Mouse (Mus musculus): ENCODE measurements around the gene Hist3h2a.

The Hist3h2a gene

GRCm38 (mm10) chr11:58968551-58968950, 14.1 kb downstream of the Hist3h2a start:
- DNase-seq (ENCODE audit: low spot score in 2 of 2), result no peak

- no peak for DNase-seq (ENCODE audit: low spot score in 2 of 2)
Observed at GRCm38 (mm10) chr11:58969027-58969426, 14.5 kb downstream of the Hist3h2a start.

DNA sequence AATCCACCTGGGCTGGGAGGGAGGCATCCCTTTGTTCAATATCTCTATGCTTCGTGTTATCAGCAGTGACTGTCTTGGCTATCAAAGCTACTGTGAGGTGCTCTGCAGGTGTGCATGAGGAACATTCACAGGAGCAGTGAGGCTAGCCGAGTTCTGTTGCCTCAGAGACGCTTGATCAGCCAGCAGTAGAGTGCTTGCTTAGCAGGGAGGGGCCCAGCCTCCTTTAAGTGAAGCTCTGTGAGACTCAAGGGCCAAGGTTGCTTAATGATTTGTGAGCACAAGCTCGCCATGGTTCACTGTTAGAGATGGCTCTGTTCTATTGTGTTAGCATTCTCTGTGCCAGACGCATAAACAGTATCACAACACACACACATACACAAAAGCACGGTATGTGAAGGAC, 15.2 kb downstream of the Hist3h2a start:
- DNase-seq (ENCODE audit: low spot score in 2 of 2), result no peak

DNA sequence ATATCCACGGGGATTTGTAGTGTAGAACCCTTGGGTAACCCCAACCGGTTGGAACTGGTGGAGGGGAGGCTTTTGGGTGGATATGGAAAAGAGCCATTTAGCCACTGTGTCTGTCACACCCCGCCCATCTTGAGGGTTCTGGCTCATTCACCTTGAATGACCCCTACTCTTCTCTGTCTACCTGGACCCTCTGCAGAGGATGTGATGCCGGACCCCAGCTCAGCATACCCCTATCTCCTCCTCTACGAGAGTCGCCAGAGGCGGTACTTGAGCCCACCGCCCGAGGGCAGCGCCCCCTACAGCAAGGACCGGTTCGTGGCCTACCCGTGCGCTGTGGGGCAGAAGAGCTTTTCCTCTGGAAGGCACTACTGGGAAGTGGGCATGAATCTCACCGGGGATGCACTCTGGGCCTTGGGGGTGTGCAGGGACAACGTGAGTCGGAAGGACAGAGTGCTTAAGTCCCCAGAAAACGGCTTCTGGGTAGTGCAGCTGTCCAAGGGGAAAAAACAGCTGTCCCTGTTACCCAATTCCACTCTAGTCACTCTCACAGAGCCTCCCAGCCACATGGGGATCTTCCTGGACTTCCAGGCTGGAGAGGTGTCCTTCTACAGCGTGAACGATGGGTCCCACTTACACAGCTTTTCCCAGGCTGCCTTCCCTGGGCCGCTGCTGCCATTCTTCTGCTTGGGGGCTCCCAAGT, 16.5 kb downstream of the Hist3h2a start:
- DNase-seq (ENCODE audit: low spot score in 2 of 2), result no peak

DNA sequence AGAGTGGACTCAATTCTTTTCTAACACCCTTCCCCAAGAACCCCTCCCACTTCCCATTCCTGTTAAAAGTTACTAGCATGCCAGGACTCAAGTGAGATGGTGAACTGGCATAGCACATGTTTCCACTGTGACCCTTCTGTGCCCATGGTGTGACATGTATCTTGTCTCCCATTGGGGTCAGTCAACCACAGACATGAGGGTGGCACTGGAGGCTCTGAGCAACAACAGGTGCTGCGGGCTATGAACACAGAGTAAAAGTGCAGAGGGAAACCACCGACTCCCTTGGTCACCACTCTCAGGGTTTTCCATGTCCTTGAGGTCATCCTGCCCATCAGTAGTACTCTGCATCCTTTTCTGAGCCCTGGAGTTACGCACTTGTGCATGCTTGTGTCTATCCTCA, 17.3 kb downstream of the Hist3h2a start:
- DNase-seq (ENCODE audit: low spot score in 2 of 2), result no peak

GRCm38 (mm10) chr11:58974414-58974813, 19.9 kb downstream of the Hist3h2a start:
- DNase-seq (ENCODE audit: low spot score in 2 of 2), result no peak

DNA sequence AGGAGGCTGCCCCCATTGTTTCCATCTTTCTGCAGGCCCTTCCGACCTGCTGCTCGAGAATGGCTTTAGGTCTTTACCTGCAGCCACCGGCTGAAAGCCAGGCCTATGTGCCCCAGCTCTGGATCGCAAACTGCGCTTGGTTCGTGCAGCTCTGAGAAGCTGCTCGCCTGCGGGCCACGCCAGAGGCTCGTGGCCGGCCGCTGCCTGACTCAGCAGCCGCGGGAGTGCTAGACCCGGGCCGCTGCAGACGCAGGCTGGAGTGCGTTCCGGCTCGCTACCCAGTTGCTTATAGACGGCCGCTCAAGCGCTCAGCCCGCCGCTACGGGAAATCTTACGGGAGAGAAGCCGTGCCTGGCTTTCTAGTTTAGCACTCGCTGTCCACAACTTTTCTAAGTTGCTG, 22.7 kb downstream of the Hist3h2a start:
- DNase-seq (ENCODE audit: low spot score in 2 of 2), result peak; percentile 35 to 36

- DNase-seq (ENCODE audit: low spot score in 2 of 2), result no peak
Observed at GRCm38 (mm10) chr11:58977607-58978026, 23.1 kb downstream of the Hist3h2a start.

DNA sequence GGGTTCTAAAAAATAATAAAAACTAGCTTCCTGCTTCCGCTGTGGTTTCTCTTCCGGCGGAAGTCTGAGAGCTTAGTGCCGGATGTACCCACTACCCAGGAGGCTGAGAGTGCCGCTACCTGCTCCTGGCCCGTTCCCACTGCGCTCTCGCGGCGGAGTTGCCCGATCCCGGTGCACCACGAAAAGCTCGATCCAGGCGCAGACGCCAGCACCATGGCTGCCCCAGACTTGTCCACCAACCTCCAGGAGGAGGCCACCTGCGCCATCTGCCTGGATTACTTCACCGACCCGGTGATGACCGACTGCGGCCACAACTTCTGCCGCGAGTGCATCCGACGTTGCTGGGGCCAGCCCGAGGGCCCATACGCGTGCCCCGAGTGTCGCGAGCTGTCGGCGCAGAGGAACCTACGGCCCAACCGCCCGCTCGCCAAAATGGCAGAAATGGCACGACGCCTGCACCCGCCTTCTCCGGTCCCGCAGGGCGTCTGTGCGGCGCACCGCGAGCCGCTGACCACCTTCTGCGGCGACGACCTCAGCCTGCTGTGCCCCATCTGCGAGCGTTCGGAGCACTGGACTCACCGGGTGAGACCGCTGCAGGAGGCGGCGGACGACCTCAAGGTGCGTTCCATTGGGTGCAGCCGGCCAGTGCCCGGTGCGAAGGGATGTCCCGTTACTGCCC, 23.7 kb downstream of the Hist3h2a start, which contains the start of gene Trim11:
Trim11 (plus strand) TSS at position 67 of the 679 bp plus-strand sequence.
- peak; percentile 60 to 65 for DNase-seq (ENCODE audit: low spot score in 2 of 2)

DNA sequence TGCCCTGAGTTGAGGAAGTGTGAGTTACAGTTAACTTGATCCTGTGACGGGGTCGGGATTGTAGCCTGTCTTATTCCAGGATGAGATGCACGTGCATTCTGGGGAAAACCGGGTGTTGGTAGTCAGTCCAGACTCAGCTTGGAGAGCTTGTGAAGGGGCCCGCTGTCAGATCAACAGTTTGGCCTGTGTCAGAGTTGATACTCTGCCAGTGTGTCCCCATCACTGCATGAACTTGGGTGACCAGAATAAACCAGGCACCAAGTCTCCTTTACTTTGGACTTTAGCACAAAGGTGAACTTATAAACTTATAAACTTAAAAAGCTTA, 24.2 kb downstream of the Hist3h2a start:
- no peak for DNase-seq (ENCODE audit: low spot score in 2 of 2)

GRCm38 (mm10) chr11:58979183-58979582, 24.7 kb downstream of the Hist3h2a start:
- DNase-seq (ENCODE audit: low spot score in 2 of 2), result no peak

DNA sequence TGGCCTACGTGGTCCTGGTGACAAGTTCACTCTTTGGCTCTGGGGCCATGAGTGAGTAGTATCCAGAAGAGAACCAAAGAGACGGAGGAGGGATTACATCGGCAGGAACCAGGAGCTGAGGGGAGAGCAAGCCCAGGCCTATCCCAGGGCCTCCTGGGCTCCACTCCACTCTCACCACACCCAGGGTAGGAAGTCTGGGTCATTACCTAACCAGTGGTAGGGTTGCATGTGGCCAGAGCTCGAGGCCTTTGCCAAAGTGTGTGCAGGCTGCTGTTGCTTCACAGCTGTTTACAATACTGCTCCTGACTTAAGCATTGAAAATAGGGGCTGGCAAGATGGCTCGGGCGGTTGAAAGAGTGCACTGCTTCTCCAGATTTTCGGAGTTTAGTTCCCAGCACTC, 25.2 kb downstream of the Hist3h2a start:
- DNase-seq (ENCODE audit: low spot score in 2 of 2), result no peak

- DNase-seq (ENCODE audit: low spot score in 2 of 2), result no peak
Observed at GRCm38 (mm10) chr11:58980381-58980990, 26.0 kb downstream of the Hist3h2a start.

DNA sequence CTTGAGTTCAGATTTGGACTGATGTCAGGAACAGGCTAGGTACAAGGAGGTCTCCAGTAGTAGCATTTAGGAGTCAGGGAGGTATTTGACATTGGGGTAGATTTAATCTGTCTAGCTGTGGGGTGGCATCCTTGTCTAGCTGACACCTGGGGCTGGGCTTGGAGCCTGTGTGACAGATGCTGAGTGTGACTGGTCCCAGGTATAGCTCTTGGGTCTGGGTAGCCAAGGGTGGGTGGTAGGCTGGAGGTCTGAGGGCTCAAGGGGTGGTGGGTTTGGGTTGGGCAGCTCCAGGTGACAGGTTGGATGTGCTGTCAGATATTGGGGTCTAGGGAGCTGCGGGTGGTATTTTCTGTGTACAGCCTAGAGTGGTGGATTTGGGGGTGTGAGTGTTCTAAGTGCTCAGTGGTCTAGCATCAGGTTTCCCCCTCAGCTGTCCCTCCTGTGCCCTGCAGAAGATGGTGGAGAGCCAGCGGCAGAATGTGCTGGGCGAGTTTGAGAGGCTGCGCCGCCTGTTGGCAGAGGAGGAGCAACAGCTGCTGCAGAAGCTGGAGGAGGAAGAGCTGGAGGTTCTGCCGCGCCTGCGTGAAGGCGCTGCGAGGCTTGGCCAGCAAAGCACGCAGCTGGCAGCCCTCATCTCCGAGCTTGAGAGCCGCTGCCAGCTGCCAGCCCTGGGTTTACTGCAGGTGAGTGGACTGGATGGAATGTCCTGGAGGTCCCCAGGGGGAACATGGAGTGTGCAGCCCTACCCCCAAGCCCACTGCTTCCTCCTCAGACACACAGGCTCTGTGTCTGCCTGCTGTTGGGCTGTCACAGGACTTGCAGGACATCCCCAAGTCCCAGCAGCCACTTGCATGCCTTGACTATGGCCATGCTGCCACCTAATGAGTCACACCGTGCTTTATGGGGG, 27.3 kb downstream of the Hist3h2a start:
- peak; percentile 46 to 83 for DNase-seq (ENCODE audit: low spot score in 2 of 2)

GRCm38 (mm10) chr11:58982471-58983097, 28.1 kb downstream of the Hist3h2a start:
- DNase-seq (ENCODE audit: low spot score in 2 of 2), result peak in 1 of 2 experiments; percentile 83

GRCm38 (mm10) chr11:58983691-58984341, 29.3 kb downstream of the Hist3h2a start:
- DNase-seq (ENCODE audit: low spot score in 2 of 2), result no peak

DNA sequence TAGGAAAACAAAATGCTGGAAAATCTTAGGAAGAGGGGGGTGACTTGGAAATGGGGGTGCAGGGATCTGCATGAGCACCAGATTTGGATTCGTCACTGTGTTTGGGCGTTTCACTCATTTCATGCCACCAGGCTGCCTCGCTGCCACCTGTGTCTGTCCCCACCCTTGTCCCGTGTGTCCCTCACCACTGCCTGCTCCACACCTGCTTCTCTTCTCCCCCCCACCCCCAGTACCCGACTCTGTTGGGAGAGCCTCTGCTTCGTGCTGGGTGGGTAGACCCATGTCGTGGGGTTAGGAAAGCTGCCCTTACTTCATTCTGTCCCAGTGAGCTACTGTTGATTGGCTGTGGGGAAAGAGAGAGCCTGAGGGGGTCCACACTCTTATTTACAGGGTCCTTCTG, 30.2 kb downstream of the Hist3h2a start:
- no peak for DNase-seq (ENCODE audit: low spot score in 2 of 2)

DNA sequence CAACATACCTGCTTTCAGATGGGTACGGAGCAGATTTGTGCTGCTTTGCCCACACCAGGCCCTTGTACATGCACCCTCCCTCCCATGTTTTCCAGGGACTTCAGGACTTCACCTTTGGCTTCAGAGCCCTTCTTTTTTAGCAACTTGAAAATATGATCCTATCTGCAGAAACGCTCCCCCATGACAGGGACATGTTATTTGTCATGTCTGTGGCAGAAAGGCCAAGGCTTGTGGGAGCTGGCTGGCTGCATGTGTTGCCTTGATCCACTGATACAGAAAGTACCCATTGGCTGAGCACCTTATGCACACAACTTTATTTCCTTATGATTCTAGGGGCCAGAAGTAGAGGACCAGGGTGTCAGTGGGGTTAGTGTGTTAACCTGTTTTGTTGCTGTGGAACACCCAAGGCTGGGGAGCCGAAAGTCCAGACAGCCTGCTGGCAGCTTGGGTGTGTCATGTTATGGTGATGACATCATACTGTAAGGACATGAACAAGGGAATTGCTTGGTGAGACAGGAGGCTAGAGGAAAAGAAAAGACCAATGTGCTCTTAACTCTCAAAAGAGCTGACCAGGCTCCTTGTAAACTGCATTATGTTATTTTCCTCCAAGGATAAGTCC, 30.9 kb downstream of the Hist3h2a start:
- no peak for DNase-seq (ENCODE audit: low spot score in 2 of 2)

- DNase-seq (ENCODE audit: low spot score in 2 of 2), result no peak
Observed at GRCm38 (mm10) chr11:58989166-58989565, 34.7 kb downstream of the Hist3h2a start.

GRCm38 (mm10) chr11:58990141-58990540, 35.7 kb downstream of the Hist3h2a start:
- no peak for DNase-seq (ENCODE audit: low spot score in 2 of 2)

- DNase-seq (ENCODE audit: low spot score in 2 of 2), result no peak
Observed at GRCm38 (mm10) chr11:58990794-58991193, 36.3 kb downstream of the Hist3h2a start.
